Mouse (Mus musculus): ENCODE results near the gene Sod2.

- TF ChIP-seq EP300 (IDR thresholded peaks at IDR 0.05; ENCODE audit: insufficient read depth, low read depth, low read length), result no peak
- no peak for TF ChIP-seq CTCF (IDR thresholded peaks at IDR 0.05)
These were observed 338 bp downstream of the Sod2 start for GRCm38 (mm10) chr17:13006984-13007383.
